Mouse (Mus musculus): ENCODE results near the gene Ppp2r5c. TPM values are rescaled to one million over a fixed set of nuclear protein-coding genes. Genes with fewer than 3 reads are reported as not detected.
A peak's percentile ranks its signal among the peaks of the same experiment; 100 is the strongest.

Ppp2r5c gene
- total RNA-seq (2021): 10 to 100 TPM; 69.5 to 75.7 TPM
- long read RNA-seq, experiment 1, full-length matches to known transcripts: 19 of 43 reads
- long read RNA-seq, experiment 1, partial matches to known transcripts: 3 of 43 reads
- long read RNA-seq, experiment 1, other reads (novel, unspliced or antisense): 21 of 43 reads
- long read RNA-seq, experiment 2, full-length matches to known transcripts: 31 of 46 reads
- long read RNA-seq, experiment 2, partial matches to known transcripts: 4 of 46 reads
- long read RNA-seq, experiment 2, other reads (novel, unspliced or antisense): 11 of 46 reads

DNA sequence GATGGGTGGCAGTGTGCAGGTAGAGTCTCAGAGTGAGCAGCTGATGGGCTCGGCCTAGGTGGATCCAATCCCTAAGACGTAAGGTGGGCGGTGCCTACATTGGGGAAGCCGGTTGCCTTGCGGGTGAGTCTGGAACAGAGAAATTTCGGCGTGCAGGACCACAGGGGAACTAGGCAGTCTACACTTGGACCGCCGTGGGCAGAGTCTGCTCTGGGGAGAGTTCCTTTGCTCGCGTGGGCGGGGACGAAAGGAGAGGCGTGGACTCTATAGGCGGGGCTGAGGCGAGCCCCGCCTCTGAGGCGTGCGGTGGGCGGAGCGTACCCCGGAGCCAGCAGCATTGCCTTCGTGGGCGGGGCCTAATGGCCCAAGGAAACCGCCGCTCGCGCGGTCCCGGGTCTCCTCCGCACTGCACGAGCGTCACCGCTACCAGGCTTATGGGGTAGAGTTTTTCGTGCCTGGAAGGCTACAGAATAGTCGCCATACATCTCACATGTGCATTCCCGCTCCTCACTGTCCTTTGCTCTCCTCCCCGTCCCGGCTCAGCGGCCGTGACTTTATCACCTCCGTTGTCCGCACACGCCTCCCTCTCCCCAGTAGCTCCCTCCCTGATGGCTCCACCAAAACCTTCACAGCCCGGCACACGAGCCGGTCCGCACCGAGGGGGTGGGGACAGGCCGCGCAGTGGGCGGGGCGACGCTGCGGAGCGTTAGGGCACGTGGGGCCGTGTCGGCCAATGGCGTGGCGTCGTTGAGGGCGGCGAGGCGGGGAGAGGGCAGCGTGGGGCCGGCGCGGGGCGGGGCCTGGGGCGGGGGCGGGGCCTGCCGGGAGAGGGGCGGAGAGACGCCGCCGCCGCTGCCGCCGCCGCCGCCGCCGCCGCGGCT is at the start of gene Ppp2r5c:
Gene Ppp2r5c, plus strand, starts transcription at position 831 of the 881 bp plus-strand sequence.
- peak; percentile 98 for DNase-seq

DNA sequence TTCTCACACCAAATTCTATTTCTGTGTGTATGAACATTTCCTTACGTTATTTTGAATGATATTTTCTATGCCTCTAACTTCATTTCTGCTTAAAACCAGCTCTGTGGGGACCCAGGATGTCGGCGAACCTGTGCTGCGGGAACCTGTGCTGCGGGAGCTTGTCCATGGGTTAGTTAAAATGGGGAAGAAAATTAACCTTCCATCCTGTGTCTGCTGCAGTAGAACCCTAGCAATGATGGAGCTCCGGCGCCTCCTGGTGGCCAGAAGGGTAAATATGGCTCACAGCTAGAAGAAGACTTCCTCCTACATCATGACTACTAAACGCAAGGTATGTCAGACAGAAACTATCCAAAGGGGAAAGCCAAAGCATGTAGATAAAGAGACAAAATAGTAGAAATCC is 48.6 kb upstream of the Ppp2r5c start:
- peak; percentile 74 for DNase-seq

DNA sequence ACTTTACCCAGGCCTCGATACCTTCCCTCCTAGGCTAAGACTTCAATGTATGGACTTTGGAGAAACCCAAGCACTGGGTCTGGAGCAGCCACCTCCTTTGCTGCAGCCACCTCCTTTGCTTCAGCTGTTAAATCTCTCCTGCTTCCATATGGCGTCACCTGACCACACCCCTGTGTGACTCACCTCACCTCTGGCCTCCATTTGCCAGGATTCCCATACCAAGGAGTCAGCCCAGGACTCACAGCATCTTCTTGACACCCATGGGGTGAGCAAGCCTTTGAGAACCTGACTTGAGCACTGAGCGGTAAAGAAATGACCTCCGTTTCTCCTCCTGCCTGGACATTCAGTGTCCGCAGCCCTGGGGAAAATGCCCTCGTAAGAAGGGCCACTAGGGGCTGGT is 47.8 kb upstream of the Ppp2r5c start:
- DNase-seq: no peak

DNA sequence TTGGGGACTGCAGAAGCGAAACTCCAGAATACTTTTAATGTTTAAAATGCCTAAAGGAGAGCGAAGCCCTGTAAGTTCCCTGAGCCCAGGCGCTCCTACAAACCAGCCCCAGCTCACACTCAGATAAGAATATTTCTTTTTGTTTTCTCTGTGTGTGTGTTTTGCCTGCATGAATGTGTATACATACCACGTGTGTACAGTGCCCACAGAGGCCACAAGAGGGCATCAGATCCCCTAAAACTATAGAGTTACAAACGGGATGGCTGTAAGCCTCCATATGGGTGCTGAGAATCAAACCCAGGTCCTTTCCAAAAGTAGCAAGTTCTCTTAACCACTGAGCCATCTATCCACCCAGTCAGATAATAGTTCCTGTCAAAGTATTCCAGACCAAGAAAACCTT is 46.0 kb upstream of the Ppp2r5c start:
- DNase-seq: no peak

DNA sequence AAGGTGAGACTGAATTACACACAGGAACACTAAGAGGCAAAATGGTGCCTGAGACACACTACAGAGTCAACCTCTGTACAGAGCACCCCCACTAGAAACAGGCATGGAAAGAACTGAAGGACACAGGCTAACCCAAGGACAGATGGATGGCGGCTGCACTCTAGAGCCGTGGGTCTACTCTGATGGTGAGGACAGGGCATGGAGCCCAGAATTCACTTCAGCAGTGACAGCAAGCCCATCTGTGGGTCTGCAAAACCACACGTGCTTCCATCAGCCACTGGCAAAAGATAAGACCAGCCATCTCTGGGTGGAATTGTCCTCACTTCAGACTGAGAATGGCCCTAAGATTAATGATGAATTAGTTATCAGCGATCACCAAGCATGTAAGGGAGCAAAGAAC is 45.0 kb upstream of the Ppp2r5c start:
- no peak for DNase-seq

DNA sequence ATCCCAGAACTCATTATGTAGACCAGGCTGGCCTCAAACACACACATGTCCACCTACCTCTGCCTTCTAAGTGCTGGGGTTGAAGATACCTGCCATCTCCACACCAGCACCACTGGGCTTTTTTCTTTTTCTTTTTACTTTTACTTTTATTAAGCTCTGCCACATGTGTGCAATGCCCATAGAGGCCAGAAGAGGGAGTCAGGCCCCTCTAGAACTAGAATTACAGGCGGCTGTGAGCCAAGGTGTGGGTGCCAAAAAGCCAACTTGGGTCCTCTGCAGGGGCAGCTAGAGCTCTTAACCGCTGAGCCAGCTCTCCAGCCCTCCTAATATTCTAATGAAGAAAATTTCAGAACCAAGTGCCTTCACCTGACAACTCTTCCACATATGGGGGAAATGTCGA is 30.7 kb upstream of the Ppp2r5c start:
- peak; percentile 35 for DNase-seq

DNA sequence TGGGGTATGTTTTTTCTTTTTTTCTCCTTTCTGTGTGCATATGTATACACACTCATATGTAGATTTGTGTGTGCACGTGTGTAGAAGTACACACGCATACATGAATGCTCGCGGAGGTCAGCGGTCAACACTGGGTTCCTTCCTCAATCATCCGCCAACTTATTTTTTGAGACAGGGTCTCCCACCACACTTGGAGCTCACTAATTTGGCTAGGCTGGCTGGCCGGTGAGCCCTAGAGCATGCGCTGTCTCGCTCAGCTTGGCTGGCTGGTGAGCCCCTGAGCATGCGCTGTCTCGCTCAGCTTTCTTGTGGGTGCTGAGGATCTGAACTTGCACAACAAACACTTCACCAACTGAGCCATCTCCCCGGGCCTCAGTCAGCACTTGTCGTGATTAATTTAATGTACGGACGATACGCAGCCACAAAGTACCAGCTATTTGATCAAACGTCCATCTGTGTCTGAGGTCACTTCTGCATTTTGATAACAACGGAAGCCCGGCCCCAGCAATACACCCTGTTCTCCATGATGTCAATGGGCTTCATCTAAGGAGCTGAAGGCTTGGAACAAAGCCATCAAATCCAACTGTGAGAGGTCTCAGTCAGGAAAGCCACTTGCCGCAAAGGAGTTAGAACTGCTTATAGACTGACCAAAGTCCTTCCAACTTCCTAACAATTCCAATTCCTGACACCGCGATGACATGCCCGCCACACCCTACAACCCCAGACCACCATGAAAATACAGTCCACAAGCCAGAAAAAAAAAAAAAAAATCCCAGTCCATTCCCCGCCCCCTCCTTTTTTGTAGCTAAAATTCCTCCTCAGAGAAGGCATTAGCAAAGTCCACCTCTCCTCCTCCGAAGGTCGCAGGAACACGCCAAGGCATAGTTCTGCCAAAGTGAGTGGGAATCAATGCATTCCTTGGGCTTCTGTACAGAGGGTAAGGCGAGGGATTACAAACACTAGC is 29.6 kb upstream of the Ppp2r5c start:
- DNase-seq: no peak

DNA sequence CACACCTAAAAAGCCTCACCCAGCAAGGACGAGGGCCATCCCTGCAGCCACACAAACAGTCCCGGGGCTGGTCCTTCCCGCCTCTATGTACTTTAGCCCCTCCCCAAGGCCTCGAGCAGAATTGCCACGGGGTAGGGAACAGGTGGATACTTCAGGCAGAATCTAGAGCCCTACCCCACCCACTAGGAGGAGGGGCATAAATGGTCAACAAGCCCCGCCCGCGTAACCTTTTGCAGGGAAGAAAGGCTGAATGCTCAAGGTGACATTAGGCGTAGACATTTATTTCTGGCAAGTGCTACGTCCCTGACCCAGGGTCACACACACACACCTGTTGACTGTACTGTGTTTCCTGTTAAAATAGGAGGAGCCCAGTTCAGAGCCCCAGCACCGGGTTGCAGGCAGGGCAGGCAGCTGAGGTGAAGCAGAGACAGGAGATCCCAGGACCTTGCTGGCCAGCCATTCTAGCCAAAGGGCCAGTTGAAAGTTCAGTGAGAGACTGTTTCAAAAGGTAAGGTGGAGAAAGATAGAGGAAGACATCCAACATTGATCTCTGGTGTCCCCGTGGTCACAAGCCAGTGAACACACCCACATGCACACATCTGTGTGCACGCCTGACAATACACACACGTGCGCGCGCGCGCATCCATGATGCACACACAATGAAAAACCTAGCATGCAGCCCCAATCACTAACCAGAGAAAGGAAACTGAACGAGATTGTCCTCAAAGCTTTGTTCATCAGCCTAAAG is 28.8 kb upstream of the Ppp2r5c start:
- no peak for DNase-seq

DNA sequence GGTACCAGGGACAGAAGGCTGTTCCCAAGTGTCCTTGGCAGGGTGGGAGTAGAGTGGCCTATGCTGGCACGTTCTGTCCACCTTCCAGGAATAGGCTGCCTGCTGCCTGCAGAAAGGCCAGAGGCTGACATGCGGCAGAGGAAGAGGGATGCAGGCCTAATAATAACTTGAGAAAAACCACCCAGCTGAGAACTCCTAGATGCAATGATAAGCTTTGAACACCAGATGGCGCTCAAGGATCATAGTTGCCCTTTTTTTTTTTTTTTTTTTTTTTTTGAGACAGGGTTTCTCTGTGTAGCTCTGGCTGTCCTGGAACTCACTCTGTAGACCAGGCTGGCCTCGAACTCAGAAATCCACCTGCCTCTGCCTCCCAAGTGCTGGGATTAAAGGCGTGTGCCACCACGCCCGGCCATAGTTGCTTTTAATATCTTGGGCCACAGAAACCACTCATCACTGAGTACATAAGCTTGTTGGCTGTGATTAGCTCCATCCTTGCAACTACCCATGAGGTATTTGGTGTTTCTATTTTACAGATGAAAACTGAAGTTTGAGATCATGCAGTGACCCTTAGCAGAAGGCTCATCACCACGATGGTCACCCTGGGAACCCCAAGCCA is 28.1 kb upstream of the Ppp2r5c start:
- peak; percentile 27 for DNase-seq

DNA sequence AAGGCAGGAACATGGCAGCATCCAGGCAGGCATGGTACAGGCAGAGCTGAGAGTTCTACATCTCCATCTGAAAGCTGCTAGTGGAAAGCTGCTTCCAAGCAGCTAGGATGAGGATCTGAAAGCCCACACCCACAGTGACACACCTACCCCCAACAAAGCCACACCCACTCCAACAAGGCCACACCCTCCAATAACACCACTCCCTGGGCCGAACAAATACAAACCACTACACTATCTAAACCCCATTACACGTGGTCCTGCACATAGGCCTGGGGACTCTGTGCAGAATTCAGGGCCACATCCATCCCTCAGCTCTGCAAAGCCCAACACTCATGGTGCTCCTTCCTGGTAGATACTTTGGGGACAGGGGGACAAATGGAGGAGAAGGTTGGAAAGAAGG is 27.0 kb upstream of the Ppp2r5c start:
- no peak for DNase-seq

DNA sequence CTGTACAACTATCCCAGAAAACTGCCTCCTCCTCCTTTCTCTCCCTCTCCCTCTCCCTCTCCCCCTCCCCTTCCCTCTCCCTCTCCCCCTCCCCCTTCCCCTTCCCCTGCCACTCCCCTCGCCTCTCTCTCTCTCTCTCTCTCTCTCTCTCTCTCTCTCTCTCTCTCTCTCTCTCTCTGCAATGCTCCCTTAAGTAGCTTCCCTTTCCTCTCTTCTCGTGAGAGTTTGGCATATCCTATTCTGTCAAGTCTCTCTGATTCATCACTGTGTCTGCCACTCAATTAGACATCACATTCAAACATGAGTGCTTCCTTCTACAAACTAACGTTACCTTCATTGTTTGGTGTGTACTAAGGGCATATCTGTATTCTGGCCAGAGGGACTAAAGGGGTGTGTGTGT is 25.6 kb upstream of the Ppp2r5c start:
- DNase-seq: no peak

DNA sequence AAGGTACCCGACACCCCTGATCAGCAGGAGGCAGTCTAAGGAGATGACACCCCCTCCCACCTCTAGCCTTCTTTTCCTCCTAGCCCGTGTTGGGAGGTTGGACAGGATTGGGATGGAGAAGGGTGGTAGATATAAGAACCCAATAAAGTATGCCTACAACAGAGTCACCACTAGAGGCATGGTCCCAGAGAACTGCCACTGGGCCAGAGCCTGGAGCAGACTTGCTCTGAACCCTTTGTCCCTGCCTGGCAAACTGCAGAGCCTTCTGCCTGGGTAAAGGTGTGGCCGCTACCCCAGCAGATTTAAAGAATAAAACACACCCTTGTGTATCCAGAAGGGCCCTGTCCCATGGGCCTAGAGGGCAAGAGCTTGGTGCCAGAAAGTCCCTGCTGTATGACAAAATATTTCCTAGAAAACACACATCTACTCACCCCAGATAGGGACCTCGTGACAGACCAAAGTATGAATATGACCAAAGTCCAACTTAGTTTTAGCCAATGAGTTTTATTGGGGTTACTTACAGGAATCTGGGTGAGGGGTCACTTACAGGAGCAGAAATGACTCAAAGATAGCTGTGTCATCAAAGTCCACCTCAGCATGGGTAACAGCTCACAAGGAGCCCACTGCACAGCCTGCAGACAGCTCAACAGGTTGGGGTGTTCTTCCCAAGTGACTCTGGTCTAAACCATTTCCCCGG is 22.8 kb upstream of the Ppp2r5c start:
- no peak for DNase-seq

DNA sequence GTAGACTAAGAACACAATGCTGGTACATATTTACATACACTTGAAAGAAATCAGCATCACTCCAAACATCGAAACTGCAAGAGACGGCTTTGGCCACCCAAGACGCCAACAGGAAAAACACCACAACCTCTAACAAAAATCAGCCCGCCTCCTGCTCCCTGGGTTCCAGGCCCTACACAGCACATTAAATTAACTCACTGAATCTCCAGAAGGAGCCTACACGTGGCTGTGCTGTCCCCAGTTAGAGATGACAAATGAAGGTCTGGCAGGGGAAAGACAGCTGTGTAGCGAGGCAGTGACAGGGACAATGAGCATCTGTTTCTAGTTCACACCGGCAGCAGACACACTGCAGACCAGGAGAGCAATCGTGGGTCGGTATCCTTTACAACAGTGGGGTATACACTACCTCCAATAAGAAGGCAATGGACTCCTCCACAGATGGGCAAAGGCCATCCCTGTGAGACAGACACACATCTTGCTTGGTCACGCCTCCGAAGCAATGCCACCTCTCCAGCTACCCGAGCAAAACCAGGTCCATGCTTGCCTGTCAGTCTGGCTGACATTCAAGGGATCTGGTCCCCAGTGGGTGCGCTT is 20.4 kb upstream of the Ppp2r5c start:
- DNase-seq: no peak

DNA sequence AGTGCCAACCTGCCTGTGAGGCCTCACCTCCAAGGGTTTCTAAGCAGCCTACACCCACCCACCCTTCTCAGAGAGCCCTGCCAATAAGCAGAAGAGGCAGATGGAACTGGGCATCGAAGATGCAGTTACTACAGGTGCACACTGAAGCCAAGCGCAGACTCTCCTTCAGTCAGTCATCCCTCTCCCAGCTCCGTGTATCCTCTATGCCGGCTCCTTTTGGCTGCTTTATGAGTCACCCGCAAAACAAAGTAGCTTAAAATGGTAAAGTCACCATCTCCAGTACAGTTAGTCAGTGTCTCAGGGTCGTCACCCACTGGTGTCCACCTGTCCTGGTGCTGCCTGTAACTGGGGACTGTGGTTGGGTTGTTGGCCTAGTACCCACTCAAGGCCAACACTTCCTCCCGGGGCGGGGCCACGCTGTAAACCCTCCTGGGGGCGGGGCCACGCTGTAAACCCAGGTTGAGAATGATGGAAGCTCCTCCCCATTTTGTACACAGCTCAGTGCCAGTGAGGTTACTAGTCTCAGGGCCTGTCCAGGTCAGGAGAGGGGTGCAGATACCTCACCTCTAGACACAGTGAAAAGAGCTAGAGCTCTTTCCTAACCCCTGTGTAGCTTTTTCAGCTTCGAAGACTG is 17.5 kb upstream of the Ppp2r5c start:
- no peak for DNase-seq

DNA sequence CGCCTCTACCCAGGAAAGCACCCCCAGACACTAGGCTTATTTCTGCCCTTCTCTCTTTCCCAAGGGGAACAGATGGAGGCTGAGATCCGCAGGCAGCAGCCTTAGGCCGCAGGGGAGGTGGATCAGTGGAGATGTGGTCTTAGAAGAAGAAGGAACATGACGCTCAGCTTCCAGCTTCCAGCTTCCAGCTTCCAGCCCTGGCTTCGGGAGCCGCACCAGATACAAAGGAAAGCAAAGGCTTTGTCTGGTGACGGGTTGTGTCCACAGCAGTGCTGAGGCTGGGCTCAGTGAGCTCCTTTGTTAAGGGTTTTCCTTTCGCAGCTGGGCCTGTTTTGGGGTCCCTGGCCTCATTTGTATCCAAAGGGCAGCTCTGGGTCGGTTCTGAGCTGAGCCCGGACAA is 16.9 kb upstream of the Ppp2r5c start:
- no peak for DNase-seq

DNA sequence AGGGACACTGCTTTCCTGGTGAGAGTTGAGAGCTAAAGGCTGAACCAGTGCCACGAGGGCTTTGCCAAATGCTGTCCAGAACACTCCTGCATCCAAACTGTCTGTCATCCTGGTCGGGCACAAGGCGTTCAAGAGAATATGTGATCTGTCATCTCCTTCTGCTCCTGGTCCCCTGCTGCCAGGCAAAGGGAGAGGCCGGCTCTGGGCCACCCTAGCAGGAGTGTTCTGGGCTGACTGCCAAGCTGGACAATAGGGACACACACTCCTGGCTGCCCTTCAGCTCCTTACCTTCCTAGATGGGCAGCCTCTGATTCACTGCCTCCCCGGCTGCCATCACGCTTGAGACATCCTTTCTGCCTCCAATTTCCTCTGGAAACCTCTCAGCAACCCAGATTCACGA is 15.1 kb upstream of the Ppp2r5c start:
- peak; percentile 20 for DNase-seq

DNA sequence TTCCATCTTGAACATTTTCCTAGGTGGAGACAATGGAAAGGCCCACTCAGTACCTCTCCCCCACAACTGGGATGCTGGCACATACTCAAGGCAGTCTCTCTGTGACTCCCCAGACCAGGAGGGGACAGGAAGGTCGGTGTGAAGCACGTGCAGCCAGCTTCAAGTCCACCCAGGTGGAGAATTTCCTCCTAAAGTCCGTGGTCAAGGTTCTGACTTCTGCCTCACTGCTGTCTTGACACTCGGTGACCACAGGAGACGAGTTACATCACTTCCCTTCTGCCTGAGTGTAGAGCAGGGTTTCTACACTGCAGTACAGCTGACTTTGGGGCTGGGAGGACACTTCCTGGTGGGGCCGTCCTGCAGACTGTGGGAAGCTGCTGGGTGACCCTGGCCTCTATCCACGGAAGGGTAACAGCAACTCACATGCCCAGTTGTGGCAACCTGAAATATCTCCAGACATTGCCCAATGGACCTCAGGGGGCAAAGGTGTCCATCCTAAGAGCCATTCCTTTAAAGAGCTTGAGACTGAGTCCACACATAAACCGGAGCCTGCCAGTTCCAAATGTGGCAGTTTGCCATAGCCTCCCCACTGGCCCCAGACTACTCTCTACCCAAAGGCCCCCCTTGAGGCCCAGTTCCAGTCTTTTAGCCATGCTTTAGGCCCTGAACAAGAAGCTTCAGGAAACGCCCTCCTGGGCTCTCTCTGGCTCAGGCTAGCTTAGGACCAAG is 10.1 kb upstream of the Ppp2r5c start:
- no peak for DNase-seq

DNA sequence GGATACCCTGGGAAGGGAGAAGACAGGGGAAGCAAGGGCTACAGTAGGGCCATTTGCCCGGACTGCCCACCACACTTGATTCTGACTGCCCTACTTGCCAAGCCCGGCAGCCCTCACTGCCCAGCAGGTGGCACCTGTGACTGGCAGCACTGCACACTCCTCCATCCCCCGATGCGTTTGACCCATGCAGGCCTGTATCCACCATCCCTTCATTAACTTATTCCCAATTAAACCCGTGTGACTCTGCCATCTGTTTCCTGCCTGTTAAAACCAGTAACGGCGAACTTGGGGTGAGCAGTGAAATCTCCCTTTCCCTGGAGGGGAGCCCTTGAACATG is 9.6 kb upstream of the Ppp2r5c start:
- no peak for DNase-seq

DNA sequence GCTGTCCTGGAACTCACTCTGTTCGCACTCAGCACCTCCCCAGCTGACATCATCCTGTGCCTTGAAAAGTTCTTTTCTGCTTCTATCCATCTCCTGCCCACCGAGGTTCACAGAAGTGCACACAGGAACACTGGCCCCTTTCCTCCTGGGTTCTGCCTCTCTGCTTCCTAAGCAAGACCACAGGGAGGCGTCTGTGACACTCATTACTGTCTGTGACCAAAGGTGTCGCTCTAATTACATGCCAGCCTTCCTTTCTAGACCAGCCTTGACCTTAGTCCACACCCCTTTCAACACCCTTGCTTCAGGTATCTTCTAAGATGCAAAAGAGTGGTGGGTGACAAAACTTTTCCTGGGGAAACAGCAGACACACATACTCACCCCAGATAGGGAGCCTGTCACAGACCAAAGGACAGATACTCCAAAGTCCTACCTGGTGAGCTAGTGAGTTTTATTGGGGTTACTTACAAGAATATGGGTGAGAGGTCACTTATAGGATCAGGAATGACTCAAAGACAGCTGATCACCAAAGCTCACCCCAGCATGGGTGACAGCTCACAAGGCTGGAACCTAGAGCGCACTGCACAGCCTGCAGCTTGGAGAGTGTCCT is 8.4 kb upstream of the Ppp2r5c start:
- DNase-seq: no peak
